Mouse (Mus musculus) bone marrow, adult 2 months (tissue): Measurements from ENCODE around the gene Gpr176.

ENCODE experiments used
- CTCF ChIP-seq: fragments of 200-500 bp; IDR thresholded peaks from 2 replicates; pipeline ENCODE4 v1.5.1; 2011; ENCODE audit warnings: low read length, control low read depth; ENCODE audit not compliant: control insufficient read depth, insufficient read depth
- POLR2A ChIP-seq: fragments of 200-500 bp; IDR thresholded peaks from 2 replicates; pipeline ENCODE4 v1.6.1; 2011; ENCODE audit warnings: low read depth, mild to moderate bottlenecking, control low read depth, low read length, borderline replicate concordance; ENCODE audit not compliant: control insufficient read depth

- TF ChIP-seq CTCF (no peak), POLR2A (no peak)
Measured at GRCm38 (mm10) chr2:118404336-118404735, 31.1 kb upstream of the Gpr176 start.
